Mouse (Mus musculus) cerebellum, adult 9-10 months (tissue): ENCODE results near the gene Lsg1.
A peak's percentile ranks its signal among the peaks of the same experiment; 100 is the strongest.

Experiments used
- DNase-seq: peaks from one replicate; pipeline ENCODE4 v3.0.0; 2022

The Lsg1 gene

DNA sequence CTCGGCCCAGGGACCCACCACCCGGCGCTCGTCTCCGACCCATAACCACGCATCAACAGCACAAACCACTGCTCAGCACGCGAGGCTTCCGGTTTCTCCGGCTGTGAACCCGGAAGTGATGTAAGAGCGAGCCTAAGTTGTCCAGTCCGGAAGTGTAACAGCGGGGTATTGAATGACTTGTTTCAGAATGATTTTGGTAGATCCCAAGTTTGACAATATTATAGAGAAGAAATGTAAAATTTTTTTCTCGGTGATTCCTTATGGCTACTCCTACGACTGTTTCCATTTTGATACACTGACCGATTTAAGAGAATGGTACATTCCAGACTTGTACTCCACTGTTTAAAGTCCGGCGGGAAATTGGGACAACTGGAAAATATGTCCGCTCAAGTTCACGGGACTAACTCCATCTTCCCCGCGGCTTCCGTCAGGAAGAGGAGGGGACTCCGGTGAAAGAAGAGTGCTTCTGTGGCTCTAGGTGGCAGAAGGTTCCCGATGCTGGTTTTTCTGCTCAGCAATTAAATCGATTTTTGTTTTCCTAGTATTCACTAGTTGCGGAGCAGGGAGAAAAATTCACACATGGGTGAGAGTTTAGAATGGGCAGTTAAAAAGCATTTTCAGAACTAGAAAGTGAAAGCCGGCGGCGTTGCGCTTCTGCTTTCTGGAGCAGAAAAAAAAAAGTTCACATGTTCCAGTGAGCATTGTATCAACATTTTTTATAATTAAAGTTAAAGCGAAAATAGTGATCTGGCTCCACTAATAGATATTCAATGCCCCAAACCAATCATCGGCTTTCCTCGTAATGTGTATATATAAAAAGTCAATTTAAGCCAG is at the start of gene Lsg1:
Gene Lsg1, minus strand, starts transcription at position 99 of the 834 bp plus-strand sequence.
- DNase-seq = peak; percentile 90

DNA sequence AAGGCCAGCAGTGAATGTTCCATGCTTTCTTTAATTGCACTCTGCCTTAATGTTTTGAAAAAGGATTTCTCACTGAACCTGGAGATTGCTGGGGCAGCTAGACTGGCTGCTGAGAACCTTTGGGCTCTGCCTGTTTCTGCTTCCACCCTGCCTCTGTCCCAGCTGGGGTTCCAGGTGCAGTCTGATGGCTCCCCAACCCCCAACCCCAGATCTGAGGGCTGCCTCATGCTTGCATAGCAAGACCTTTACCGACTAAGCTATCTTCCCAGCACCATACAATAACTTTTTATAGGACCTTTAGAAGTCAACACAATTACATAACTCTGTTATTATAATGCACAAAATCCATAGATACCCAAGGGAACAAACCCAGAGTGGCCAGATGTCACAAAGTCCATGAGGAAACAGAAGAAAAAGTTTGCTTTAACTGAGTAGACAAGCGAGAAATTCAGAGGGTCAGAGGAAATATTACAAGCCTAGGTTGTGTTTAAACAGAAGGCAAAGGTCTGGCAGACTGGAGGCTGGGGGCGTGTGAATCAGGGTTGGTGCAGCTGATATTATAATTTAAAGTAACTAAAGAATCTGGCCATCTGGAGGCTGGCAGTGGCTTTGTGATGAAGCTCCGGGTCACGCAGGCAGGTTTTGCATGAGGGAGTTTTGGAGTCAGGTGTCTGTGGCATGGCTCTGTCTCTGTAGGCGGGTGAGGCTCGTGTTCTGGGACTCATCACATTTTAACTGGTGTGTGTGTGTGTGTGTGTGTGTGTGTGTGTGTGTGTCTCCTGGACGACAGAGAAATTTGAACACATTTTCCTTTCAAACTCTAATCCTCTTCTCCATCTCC is 46.7 kb upstream of the Lsg1 start:
- no peak for DNase-seq

DNA sequence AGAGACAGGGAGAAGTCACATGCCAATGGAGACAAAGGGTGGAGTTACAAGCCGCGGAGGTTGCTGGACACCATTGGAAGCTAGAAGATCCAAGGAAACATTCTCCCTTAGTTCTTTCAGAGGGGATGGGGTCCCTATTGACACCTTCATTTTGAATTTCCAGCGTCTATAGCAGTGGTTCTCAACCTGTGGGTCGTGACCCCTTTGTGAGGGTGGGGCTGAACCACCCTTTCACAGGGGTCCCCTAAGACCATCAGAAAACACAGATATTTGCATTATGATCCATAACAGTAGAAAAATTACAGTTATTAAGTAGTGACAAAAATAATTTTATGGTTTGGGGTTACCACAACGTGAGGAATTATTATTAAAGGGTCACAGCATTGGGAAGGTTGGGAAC is 42.1 kb upstream of the Lsg1 start:
- no peak for DNase-seq

DNA sequence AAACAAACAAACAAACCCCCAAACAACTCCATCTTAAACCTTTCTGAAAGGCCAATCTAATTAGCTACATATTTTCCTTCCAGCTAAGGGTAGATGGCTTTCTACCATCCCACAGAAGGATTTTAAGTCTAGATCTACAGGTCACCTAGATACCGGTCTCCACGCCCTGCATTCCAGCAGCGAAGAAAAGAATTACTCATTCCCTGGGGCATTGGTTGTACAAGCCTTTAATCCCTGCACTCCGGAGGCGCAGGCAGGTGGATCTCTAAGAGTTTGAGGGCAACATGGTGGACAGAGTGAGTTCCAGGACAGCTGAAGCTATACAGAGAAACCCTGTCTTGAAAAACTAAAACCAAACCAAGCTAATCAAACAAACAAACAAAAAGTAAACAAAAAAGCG is 41.0 kb upstream of the Lsg1 start:
- no peak for DNase-seq

DNA sequence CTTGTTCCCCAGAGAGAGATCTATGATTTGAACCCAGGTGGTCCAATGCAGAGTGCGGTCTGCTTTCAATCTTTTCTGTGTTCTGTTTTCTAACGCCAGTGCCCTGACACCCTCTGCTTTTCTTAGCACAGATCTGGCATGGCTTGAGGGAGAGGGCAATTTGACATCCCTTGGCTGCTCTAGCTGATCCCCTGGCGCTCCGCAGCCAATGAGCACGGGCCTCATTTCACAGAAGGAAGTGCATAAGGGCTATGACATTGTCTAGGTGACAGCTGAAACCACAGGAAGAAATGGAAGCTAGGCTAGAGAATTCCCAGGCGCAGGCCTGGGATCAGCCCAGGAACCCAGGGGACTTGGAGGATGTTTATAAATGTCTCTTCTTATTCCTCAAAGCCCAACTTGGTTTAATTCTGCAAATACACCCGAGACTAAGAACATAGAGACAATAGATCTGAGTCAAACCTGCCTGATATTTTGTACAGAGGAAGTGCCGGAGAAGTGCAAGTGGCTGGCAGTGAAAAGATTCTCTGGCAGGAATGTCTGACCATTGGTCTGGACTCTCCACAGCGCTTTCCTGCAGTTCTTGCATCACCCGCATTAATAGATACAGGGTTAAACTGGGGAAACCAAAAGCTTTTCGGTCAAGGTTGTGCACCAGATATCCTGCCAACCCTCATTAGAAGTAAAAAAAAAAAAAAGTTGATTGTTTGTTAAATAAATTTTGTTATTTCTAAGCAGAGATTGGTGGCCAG is 40.4 kb upstream of the Lsg1 start:
- no peak for DNase-seq

DNA sequence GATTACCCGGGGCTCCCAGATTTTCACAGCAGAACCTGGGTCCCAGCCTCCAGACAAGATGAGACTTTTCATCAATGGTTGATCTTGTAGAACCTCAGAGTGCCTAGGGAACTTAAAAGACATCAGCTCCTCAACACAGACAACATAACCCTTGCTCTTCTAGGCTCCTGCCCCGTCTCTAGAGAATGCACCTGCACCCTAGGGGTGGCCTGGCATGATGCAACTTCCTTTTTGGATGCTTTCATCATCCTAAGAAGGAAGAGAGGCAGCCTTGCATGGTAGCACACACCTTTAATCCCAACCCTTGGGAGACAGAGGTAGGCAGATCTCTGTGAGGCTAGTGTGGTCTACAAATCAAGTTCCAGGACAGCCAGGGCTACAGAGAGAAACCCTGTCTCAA is 37.2 kb upstream of the Lsg1 start:
- DNase-seq = no peak

DNA sequence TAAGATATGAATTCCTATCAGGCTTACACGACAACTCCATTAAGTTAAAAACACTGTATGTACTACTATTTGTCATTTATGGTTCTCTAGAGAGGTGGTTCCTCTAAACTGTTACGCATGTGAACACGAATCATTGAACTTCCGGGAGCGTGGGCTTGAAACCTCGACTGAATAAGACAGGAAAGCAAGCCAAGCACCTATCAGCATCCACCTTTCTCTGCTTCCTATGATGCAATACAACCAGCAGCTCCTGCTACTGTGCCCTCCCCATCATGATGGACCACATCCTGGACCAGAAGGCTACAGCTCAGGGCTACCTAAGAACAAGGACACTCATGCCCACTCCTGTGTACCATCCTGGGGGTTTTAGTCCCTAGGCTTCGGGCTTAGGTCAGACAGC is 36.3 kb upstream of the Lsg1 start:
- no peak for DNase-seq

DNA sequence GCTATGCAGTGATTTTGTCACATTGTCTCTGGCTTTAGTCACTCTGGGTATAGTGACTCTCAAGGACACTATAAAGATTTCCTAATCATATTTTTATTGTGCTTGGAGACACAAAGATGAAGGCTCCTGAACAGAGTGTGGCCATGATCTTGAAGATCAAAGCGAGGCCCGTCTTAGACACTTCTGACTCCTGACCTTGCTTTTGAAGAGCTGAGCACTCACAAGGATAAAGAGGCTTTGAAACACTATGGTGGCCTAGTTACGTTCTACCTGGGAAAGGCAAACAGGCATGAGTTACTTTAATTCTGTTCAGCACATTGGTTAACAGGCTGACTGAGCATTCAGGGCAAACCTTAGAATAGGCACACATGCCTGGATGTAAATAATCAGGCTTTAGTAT is 28.9 kb upstream of the Lsg1 start:
- DNase-seq = no peak

DNA sequence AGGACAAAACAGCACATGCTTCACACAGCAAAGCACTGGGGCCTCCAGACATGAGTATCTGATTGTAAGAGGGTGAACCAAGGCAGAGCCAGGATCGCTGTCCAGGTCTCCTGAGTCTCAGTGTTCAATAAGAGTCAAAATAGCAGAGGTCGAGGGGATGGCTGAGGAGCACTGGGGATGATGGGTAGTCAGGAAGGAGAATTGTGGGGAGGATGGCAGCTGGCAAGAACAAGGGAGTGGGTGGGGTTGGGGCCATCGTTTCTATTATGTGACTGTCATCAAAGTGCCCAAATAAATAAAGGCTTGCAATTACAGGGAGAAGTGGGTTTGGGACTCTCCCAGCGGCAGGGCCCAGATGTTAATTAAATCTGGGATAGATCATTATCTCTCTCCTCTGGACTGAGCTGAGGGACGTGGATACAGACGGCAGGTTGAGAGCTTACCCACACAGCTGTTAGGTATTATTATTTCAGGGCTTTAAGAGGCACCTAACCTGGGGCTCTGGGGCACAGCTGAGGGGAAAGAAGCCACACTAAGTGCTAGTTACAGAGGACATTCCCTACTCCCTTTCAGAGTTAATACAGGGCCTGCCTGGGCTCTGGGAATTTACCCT is 27.4 kb upstream of the Lsg1 start:
- no peak for DNase-seq

DNA sequence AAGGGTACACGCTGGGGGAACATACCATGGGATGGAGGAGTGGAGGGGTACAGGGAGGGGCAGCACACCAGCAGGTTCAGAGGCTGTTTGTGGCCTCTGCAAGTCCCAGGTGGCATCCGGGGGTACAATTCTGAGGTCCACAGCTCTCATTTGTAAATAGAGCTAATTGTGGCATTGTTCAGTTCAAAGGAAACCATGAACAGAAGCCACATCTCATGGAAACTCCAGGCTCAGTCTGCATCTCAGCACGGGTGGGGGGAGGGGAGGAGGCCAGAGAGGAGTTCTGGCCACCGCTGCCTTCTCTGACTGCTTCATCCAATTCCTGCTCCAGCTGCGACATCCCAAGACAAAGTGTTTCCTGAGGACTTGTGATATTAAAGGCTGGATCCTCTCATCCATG is 26.7 kb upstream of the Lsg1 start:
- DNase-seq = no peak

DNA sequence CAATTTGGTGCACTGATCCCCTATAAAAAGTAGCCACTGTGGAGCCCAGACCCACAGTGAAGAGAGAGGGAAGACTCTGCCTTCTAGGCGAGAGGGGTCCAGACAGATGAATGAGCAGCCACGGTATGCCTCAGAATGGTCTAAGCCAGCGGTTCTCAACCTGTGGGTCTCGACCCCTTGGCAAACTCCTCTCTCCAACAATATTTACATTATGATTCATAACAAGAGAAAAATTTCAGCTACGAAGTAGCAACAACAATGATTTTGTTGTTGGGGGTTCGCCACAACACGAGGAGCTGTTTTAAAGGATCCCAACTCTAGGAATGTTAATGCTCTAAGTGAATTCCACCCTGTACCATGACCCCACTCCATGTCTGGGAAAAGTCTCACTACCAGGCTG is 25.7 kb upstream of the Lsg1 start:
- DNase-seq = no peak

DNA sequence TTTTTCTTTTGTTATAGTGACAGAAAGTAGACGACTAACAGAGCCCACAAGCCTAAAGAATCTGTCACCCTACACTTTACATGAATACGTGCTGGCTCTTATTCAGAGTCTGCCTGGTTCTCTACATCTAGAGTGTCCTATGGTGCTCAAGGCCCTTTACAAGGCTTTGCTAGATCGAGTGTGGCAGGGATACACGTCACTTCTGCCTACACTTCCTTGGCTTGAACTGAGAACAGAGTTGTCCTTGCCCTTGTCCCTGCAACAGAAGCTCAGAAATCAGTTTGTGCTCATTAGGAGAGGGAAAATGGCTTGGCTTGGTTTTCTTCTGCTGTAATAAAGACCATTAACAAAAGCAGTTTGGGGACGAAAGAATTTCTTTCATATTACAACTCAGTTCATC is 23.9 kb upstream of the Lsg1 start:
- no peak for DNase-seq

DNA sequence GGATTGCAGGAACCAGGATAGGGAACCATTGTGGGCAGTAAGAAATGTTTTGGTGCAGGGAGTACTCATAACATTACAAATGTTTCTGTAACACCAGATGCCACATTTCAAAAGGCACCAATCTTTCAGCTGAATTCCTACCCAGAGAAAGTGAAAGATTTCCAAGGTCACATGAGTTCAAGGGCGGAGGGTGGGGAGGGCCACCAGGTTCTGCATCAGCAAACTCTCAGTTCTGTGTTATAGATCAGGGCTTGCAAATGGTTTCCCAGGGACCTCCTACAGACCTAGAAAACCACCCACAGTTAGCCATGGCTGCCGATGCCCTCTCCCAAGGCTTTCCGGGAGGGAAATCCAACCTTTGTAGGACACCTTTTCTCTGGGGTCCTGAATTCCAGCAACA is 20.5 kb upstream of the Lsg1 start:
- DNase-seq = no peak

DNA sequence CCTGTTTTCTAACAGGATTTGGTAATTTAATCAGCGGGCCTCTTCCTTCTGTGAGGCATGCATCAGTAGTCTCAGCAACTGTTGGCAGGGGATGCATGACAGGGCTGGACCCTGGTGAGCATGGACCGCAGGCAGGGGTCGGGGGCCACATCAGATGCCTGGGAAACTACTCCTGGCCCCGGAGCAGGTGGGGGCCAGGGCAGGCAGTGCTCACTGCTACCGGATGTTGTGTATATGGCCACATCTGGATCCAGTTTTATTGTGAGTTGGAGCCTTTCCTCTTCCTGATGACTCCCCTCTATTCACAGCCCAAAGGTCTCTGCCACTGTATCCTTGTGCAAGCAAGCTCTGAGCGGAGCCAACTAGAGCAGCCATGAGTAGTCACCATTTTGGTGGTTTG is 18.1 kb upstream of the Lsg1 start:
- DNase-seq = no peak

DNA sequence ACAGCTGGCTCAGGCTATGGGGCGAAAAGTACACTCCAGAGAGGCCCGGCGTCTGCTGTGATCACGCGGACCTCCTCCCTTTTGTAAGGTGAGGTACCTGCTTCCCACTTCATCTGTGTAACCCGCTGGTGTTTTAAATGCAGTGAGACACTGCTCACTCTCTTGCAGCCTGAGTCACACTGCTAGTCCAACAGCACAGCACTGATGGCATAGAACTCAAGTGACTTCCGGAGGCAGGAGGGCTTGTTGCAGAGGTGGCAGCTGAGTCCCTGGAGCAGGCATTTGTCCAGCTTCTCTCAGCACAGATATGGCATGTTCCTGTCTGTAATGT is 17.4 kb upstream of the Lsg1 start:
- no peak for DNase-seq

DNA sequence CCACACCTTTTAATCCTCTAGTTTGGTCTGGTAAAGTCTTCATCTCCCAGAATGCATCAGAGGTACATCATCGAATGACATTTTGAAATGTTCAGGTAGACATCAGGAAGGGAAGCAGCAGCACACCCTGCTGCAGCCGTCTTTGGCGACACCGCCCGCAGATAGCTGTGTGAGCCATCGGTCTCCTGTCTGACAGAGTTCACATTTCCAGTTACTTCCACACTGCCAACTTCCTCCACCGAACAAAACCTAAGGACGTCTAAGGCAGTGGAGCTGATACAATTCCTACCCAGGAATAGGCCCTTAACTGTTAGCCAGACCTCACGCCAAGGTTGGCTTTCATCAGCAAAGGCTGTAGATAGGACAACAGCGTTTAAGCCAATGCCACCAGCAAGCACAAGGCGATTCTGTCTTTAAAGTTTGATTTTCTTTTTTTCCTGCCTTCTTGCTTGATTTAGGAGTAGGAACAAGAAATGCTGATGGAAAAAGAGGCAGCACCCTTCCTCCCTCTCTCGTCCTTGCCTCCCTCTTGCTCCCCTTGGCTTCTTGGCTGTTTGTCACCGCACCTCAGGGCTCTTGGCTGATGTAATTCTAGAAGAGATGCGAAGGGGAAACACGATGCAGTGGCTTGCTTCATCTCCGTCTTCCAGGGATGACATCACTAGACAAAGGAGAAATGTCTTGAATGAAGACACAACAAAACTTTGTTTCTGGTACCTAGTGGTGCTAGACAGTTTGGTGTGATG is 16.8 kb upstream of the Lsg1 start:
- DNase-seq = no peak

DNA sequence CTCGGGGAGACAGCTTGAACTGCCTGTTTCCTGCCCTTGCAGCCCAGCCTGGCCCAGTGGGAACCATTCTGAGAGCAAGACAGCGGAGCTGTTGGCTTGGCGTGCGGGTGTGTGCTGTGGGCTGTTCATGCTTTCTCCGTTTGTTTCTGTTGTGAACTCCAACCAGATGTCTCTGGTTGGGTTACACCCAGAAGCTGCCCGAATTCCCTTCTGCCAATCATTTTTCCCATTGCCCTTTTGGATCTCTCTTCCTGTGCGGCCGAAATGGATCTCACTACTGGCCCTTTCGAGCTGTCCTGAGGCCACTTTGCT is 16.1 kb upstream of the Lsg1 start:
- no peak for DNase-seq

DNA sequence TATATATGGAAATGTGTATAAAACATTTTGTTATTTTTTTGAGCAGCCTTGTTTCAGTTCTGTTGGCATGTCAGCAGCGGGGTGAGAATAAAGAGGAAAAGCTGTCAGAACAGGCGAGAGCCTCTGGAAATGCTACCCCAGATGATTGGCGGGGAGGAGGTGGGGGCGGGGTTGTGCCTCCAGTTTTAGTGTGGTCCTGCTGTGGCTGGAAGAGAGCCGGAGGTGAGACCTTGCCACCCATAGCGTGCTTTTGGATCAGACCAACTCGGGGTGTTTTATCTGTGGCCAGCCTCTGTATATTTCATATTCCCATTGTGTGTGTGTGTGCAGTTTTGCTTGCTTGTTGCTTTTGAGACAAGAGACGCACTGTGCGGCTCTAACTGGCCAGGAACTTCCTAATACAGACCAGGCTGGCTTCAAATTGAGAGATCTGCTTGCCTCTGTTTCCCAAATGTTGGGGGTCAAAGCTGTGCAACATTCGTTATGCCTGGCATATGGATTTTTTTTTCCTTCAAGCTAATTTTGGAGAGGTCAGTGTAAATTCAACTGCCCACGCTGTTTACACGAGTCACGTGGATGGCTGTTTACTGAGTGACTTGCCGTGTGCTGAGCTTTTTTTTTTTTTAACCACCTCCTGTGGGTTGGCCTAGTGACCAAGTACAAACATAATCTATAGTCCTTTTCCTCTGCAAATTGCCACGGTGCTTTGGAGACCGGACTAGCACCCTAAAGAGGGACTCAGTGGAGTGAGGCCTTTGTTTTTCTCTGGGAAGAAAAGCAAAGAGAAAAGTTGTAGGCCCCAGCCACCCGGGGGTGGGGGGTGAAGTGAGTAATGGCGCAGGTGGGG is 15.5 kb upstream of the Lsg1 start:
- no peak for DNase-seq

DNA sequence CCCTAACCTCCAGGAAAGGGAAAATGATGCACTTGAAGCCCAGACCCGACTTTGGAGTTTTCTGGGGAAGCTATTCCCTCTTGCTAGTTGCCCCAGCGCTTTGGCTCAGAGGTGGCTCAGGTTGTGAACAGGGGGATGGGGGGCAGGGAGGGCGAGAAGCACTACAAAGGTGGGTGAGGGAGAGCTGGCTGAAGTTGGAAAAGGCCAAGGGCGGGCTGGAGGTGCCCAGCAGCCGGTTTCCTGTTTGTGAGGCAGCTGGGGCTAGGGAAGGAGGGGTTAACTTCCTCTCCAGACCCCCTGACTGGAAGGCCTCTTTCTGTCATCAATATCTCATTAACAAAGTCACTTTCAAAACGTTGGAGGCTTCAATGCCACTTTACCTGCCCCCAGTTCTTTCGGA is 14.6 kb upstream of the Lsg1 start:
- DNase-seq = no peak

DNA sequence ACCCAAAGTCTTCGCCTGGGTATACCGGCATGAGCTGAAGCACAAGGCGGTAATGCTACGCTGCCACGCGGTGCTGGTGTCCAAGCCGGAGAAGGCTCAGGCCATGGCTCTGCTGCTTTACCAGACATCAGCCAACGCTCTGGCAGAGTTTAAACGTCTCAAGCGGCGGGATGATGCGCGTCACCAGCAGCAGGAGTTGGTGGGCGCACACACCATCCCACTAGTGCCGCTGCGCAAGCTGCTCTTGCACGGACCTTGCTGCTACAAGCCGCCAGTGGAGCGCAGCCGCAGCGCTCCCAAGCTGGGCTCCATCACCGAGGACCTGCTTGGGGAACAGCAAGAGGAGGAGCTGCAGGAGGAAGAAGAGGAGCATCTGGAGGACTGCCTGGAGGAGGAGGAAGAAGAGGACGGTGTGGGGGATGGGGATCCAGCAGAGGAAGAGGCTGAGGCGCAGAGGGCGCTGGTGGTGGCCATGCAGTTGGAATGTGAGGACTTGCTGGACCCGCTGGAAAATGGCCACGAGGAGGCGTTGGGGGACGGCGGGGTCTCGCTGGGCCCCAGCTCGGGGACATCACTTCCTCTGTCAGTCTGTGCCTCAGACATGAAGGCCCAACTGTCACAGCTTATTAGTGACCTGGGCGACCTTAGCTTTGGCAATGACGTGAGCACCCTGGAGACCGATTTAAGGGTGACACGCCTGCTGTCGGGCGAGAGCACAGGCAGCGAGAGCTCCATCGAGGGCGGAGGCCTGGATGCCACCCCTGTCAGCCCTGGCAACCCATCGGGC is 13.8 kb upstream of the Lsg1 start:
- peak; percentile 48 for DNase-seq
